Mouse (Mus musculus) liver, embryonic 11.5 days (tissue): ENCODE measurements around the gene Mgat4a. TPM values are rescaled to one million over a fixed set of nuclear protein-coding genes. Genes with fewer than 3 reads are reported as not detected.
A peak's percentile ranks its signal among the peaks of the same experiment; 100 is the strongest.

Experiments used
- ATAC-seq: fragments of 200-750 bp; cut with Nextera tagmentation; replicated peaks from 2 replicates; pipeline ENCODE4 v1.8.0; 2017; ENCODE audit warnings: moderate number of reproducible peaks, mild to moderate bottlenecking, moderate TSS enrichment, moderate library complexity; ENCODE audit not compliant: low FRiP score
- DNase-seq: peaks from one replicate; pipeline ENCODE4 v3.0.0-alpha.2; 2017; ENCODE audit warnings: low spot score
- H3K27ac ChIP-seq: fragments of 300-500 bp; sonication (generic); 2 replicates; pipeline ENCODE4 v1.5.1; 2014; ENCODE audit warnings: mild to moderate bottlenecking, low read depth, low read length, control low read depth
- H3K27me3 ChIP-seq: fragments of 300-500 bp; sonication (generic); replicated peaks from 2 replicates; pipeline ENCODE4 v1.6.1; 2014; ENCODE audit warnings: low read length, mixed read lengths; ENCODE audit not compliant: control insufficient read depth, insufficient read depth
- H3K36me3 ChIP-seq: fragments of 300-500 bp; sonication (generic); 2 replicates; pipeline ENCODE4 v1.6.1; 2014; ENCODE audit warnings: mild to moderate bottlenecking, low read length, moderate library complexity, mixed read lengths; ENCODE audit not compliant: control insufficient read depth, insufficient read depth
- H3K4me1 ChIP-seq: fragments of 300-500 bp; sonication (generic); replicated peaks from 2 replicates; pipeline ENCODE4 v1.6.1; 2014; ENCODE audit warnings: low read length, mixed read lengths; ENCODE audit not compliant: control insufficient read depth, insufficient read depth
- H3K4me2 ChIP-seq: fragments of 300-500 bp; sonication (generic); 2 replicates; pipeline ENCODE4 v1.6.1; 2014; ENCODE audit warnings: mild to moderate bottlenecking, control low read depth, moderate library complexity
- H3K4me3 ChIP-seq: fragments of 300-500 bp; sonication (generic); 2 replicates; pipeline ENCODE4 v1.5.1; 2014; ENCODE audit warnings: low read depth, low read length, control low read depth
- H3K9ac ChIP-seq: fragments of 300-500 bp; sonication (generic); 2 replicates; pipeline ENCODE4 v1.6.1; 2014; ENCODE audit warnings: low read depth, low read length, control low read depth
- H3K9me3 ChIP-seq: fragments of 300-500 bp; sonication (generic); 2 replicates; pipeline ENCODE4 v1.6.1; 2016; ENCODE audit warnings: low read length, inconsistent platforms, mixed read lengths; ENCODE audit not compliant: control insufficient read depth
- whole genome bisulfite sequencing: fragments of 180-500 bp; shearing (Covaris S2); extraction: QIAGEN DNeasy Blood & Tissue Kit; methylation state at CpG from one replicate; pipeline ENCODE4 v1.1.7; 2014; 5-methylcytosine and 5-hydroxymethylcytosine counted together
- polyA plus RNA-seq: library from polyadenylated mRNA; unstranded; fragments of >200 nt; fragmentation: Nextera tagmentation; extraction: Ambion mirVana; gene quantifications from 2 replicates; pipeline ENCODE4 v1.2.1, GENCODE M21; 2014

The Mgat4a gene
- polyA plus RNA-seq, 1 experiment from 2014 or later = 2.6 TPM

- ATAC-seq (no peak; the same call in 1 of the 2 replicates), DNase-seq (no peak)
- Histone ChIP-seq H3K4me3 (no peak overlapping the region), H3K9ac (no peak overlapping the region), H3K4me2 (no peak overlapping the region), H3K27ac (no peak overlapping the region), H3K36me3 (peaks cover 30% of the 10 kb centered on the region), H3K4me1 (no peaks in the 10 kb centered on the region; the same call in 1 of the 2 replicates), H3K9me3 (peaks cover 4% of the 10 kb centered on the region; the same call in 1 of the 2 replicates), H3K27me3 (no peaks in the 10 kb centered on the region)
- 93% methylated on average over 1 of the region's 1 CpGs for WGBS
These were observed 121.4 kb downstream of the Mgat4a start for GRCm38 (mm10) chr1:37419420-37419819.

- WGBS = 82% methylated on average over 1 of the region's 1 CpGs
- Histone ChIP-seq H3K9ac (no peak overlapping the region), H3K27me3 (no peaks in the 10 kb centered on the region), H3K36me3 (peaks cover 18% of the 10 kb centered on the region), H3K4me2 (no peak overlapping the region), H3K9me3 (no peaks in the 10 kb centered on the region), H3K4me3 (no peak overlapping the region), H3K4me1 (no peaks in the 10 kb centered on the region), H3K27ac (no peak overlapping the region)
- DNase-seq (no peak), ATAC-seq (no peak)
These were observed 125.4 kb downstream of the Mgat4a start for GRCm38 (mm10) chr1:37415394-37415793.

DNA sequence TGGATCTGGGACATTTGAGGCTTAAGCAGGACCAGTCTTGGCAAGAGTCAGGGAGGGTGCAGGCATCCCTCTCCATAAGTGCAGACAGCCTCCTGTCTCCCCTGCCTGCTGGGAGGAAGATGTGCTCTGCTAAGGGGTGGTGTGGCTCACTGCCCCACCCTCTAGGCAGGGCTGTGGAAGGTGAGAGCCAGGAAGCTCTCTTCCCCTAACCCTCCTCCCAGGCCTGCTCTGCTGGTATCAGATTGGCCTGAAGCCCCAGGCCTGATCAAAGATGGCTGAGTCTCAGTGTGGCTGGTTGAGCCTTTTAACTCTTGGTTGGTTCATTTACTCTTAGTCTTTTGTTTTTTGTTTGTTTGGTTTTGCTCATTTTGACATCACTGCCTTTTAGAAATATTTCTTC, 131.2 kb downstream of the Mgat4a start:
- Histone ChIP-seq H3K4me2 (no peak overlapping the region), H3K4me1 (no peaks in the 10 kb centered on the region), H3K9me3 (no peaks in the 10 kb centered on the region), H3K27ac (no peak overlapping the region), H3K36me3 (no peaks in the 10 kb centered on the region), H3K9ac (no peak overlapping the region), H3K4me3 (no peak overlapping the region), H3K27me3 (no peaks in the 10 kb centered on the region)
- DNase-seq = no peak
- no peak for ATAC-seq

- DNase-seq = no peak
- 63% methylated on average over 3 of the region's 3 CpGs for WGBS
- ATAC-seq = no peak
- H3K4me2 ChIP-seq = no peak overlapping the region
- H3K4me3 ChIP-seq = no peak overlapping the region
- no peaks in the 10 kb centered on the region for H3K36me3 ChIP-seq
- no peak overlapping the region for H3K9ac ChIP-seq
- no peaks in the 10 kb centered on the region for H3K9me3 ChIP-seq
- no peaks in the 10 kb centered on the region for H3K27me3 ChIP-seq
- H3K27ac ChIP-seq = no peak overlapping the region
- no peaks in the 10 kb centered on the region for H3K4me1 ChIP-seq
These were observed 132.1 kb downstream of the Mgat4a start for GRCm38 (mm10) chr1:37408678-37409077.

GRCm38 (mm10) chr1:37408059-37408458, 132.8 kb downstream of the Mgat4a start:
- no peak for ATAC-seq
- Histone ChIP-seq H3K27me3 (no peaks in the 10 kb centered on the region), H3K4me1 (no peaks in the 10 kb centered on the region), H3K4me3 (no peak overlapping the region), H3K27ac (no peak overlapping the region), H3K4me2 (no peak overlapping the region), H3K9me3 (no peaks in the 10 kb centered on the region), H3K9ac (no peak overlapping the region), H3K36me3 (no peaks in the 10 kb centered on the region)
- WGBS = 82% methylated on average over 8 of the region's 8 CpGs
- no peak for DNase-seq

DNA sequence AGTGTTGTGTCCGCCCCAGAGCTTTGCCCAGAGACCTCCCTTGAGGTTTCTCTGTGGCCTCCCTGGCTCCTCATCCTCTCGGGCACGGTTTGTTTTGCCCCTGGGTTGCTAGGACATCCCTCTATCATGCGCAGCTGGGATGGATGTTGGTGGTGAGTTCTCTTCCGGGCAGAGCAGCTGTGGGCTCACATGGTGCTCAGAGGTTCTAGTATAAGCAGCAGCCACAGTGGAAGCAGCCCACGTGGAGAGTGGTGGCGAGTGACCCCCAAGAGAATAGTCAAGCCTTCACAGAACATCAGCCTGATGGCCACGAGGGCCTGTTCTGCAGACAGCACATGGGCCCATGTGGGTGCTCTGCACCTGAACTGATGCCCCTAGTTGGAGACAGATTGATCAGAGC, 133.6 kb downstream of the Mgat4a start:
- H3K27me3 ChIP-seq = no peaks in the 10 kb centered on the region
- no peak for ATAC-seq
- no peak overlapping the region for H3K27ac ChIP-seq
- H3K9me3 ChIP-seq = no peaks in the 10 kb centered on the region
- no peak overlapping the region for H3K4me2 ChIP-seq
- DNase-seq = no peak
- H3K4me3 ChIP-seq = no peak overlapping the region
- no peaks in the 10 kb centered on the region for H3K4me1 ChIP-seq
- no peak overlapping the region for H3K9ac ChIP-seq
- H3K36me3 ChIP-seq = no peaks in the 10 kb centered on the region
- 81% methylated on average over 8 of the region's 8 CpGs for WGBS

DNA sequence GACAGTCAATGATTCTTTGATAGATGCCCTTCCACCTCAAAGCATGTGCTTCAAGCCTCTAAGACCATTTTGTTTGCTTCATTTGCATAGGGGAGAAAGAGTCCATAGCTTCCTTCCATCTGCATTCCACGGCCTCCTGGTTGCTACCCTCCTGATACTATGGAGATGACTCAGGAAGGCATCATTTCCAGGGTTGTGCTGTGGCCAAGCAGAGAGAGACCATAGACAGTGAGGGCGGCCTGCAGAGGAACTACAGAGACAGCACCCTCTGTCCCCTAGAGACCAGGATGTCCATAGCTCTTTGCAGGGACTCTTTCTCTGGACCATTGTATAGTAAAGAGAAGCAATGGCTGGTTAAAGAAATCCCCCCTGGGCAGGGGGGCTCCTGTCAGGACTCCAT, 135.7 kb downstream of the Mgat4a start:
- Histone ChIP-seq H3K9ac (no peak overlapping the region), H3K27me3 (no peaks in the 10 kb centered on the region), H3K4me1 (no peaks in the 10 kb centered on the region), H3K4me2 (no peak overlapping the region), H3K4me3 (no peak overlapping the region), H3K9me3 (no peaks in the 10 kb centered on the region), H3K36me3 (no peaks in the 10 kb centered on the region), H3K27ac (no peak overlapping the region)
- ATAC-seq (no peak), DNase-seq (no peak)
- 81% methylated on average over 2 of the region's 2 CpGs for WGBS

- H3K4me2 ChIP-seq = no peak overlapping the region
- no peak overlapping the region for H3K4me3 ChIP-seq
- ATAC-seq = no peak; the same call in 1 of the 2 replicates
- DNase-seq = peak; percentile 39
- H3K4me1 ChIP-seq = no peaks in the 10 kb centered on the region; the same call in 1 of the 2 replicates
- no peaks in the 10 kb centered on the region for H3K9me3 ChIP-seq
- 50% methylated on average over 4 of the region's 4 CpGs for WGBS
- H3K27ac ChIP-seq = no peak overlapping the region
- H3K27me3 ChIP-seq = no peaks in the 10 kb centered on the region
- no peak overlapping the region for H3K9ac ChIP-seq
- H3K36me3 ChIP-seq = no peaks in the 10 kb centered on the region
These were observed 139.1 kb downstream of the Mgat4a start for GRCm38 (mm10) chr1:37401687-37402086.

- no peaks in the 10 kb centered on the region for H3K9me3 ChIP-seq
- ATAC-seq (no peak), DNase-seq (no peak)
- no peaks in the 10 kb centered on the region for H3K36me3 ChIP-seq
- no peaks in the 10 kb centered on the region for H3K27me3 ChIP-seq
- WGBS = 67% methylated on average over 8 of the region's 8 CpGs
- no peak overlapping the region for H3K27ac ChIP-seq
- no peak overlapping the region for H3K9ac ChIP-seq
- H3K4me3 ChIP-seq = no peak overlapping the region
- no peaks in the 10 kb centered on the region; the same call in 1 of the 2 replicates for H3K4me1 ChIP-seq
- H3K4me2 ChIP-seq = no peak overlapping the region
These were observed 141.1 kb downstream of the Mgat4a start for GRCm38 (mm10) chr1:37399734-37400133.
